Mouse (Mus musculus) embryo, embryonic 10.5 days (tissue): ENCODE measurements around the gene Usp30.

ENCODE experiments used
- DNase-seq: peaks from one replicate; pipeline ENCODE4 v3.0.0-alpha.2; 2015; ENCODE audit warnings: low spot score

The Usp30 gene

DNA sequence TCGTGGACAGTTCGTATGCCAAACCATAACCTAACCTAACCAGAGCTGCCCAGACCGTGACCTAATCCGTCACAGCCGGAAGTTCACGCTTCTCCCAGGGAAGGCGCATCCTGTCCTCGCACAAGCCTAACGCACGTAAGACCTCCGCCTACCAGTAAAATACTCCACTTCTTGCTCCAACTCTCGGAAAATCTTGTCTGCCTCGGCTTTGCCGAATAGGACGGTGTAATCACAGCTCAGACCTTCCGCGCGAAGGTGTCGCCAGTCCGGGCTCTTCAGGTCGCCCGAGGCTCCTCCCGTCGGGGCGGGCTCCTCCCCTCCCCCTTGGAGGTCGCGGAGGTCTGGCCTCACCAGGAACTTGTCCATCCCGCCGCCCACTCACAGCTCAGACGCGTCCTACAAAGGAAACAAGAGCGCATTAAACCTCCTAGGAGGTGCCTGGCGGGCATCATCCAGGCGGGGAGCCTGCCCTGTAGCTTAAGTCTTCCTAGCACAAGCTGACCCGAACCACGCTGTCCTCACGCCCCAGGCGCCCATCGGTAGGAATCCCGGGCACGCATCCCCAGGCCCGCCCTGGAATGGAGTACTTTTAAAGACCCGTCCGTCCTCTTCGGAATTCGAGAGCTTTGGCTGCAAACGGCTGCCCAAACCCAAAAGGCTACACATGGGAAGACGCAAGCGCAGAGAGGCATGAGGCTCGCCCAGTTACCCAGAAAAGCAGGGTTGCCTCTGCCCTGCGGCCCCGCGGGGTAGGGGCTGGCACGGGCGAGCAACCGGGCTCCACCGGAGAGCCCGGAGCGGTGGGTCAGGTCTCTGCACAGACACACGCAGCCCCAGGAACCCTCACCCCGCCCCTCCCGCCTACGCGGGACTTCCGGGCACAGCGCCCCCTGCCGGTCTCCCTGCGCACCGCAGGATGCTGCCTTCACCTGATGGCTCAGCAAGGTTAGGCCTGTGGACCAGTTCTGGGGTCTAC is 62.4 kb downstream of the Usp30 start, which contains the start of gene Alkbh2:
Gene Alkbh2 (minus strand): TSS at position 845 of the 976 bp plus-strand sequence.
- peak; percentile 90 for DNase-seq

GRCm38 (mm10) chr5:114129550-114130210 is 64.4 kb downstream of the Usp30 start:
- no peak for DNase-seq

DNA sequence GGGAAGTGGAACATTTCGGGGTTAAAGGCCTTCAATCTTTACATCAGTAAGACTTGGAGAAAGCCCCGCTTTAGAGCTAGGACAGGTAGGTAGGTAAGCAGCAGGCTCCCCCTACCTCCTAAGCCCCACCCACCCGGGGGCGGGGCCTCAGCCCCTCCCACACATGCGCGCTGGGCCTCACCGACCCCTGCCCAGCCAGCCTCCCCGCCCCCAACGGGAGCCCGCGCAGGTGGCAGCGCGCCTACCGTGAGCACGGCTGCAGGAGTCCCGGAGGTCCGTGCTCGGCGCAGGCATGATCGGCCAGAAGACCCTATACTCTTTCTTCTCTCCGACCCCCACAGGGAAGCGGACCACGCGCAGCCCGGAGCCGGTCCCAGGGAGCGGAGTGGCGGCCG is 64.9 kb downstream of the Usp30 start, which contains the start of gene Ung:
Gene Ung (plus strand): TSS at position 176 of the 395 bp plus-strand sequence.
- peak; percentile 80 for DNase-seq

GRCm38 (mm10) chr5:114130698-114131520 is 65.6 kb downstream of the Usp30 start:
- peak; percentile 95 for DNase-seq

DNA sequence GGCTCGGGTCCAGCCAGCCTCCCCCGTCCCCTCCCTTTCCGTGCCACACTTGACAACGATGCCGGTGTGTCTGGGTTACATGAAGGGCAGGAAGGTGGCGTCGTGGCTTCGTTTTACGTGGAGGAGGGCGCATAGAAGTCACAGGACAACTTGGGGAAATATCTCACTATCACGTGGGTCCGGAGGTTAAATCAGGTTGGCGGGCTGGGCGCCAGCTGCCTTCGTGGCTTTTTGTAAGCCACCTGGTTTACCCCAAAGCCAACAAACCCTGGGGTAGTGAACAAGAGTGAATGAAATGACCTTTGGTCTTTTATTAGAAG is 66.2 kb downstream of the Usp30 start:
- peak; percentile 40 for DNase-seq

DNA sequence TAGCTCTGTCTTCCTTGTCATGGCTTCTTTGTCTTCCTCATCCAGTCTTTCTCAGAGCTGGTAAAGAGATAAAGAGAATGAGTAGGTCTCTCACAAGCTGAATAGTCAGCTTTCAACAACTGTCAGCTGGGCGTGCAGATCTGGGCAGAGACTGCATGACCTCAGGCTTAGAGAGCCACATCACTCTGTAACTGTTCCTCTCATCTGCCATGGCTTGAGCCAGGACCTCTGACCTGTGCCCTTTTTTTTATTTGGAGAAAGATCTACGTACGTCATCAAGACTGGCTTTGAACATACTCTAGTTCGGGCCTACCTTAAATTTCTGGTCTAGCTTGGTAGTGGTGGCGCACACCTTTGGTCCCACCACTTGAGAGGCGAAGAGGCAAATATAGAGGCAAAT is 67.6 kb downstream of the Usp30 start:
- DNase-seq, result no peak

DNA sequence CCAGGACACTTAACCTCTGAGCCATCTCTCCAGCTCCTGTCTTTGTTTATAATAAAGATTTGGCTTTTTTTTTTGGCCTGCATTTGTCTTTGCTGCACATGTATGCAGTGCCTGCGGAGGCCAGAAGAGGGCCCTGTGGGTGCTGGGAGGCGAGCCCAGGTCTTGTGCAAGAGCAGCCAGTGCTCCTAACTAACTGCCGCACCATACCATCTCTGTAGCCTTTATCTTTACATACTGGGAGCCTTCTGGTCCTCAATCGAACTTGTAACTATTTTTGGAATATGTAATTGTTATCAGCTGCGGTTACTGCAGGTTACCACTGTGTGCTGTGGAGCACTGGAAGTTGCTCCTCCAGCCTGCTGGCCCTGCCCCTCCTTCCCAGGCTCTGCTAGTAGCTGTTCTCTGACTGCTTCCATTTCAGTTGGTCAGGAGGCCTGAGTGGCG is 68.9 kb downstream of the Usp30 start:
- DNase-seq, result peak; percentile 35

GRCm38 (mm10) chr5:114135516-114135915 is 70.3 kb downstream of the Usp30 start:
- no peak for DNase-seq

DNA sequence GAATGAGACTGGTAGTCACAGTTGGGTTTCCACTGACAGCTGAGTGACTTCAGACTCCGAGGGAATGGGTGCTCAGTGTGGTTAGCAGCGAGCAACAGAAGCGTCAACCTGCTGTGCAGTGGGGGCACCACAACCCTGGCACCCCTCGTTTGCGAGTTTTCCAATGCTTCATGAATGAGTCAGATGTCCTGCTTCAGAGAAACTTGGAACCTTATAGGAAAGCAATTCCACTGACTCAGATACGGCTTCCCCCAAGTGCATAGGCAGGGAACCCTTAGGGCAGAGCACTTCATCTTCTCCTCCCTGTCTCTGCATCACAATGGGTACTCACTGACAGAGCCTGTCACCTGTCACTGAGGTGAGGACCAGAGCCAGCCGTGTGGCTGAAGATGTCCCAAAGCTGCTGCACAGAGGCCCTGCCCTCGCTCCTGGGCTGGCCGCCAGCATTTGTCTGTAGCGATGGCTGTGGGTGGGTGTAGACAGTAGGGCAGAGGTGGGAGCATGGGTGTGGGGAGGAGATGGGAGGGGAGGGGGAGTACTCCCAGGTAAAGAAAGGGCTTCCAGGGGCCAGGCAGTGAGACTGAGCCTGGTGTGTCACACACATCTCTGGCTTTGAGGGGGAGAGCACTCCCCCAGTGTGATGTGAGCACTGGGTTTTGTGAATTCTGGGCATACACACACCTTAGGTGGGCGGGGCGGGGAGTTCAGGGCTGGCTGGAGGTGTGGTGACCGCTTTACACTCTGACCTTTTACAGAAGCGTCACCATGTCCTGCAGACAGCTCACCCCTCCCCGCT is 72.4 kb downstream of the Usp30 start:
- no peak for DNase-seq

- DNase-seq, result no peak
Observed at GRCm38 (mm10) chr5:114138277-114139164, 73.3 kb downstream of the Usp30 start.

- DNase-seq, result peak; percentile 32
Observed at GRCm38 (mm10) chr5:114139175-114139574, 73.9 kb downstream of the Usp30 start.

DNA sequence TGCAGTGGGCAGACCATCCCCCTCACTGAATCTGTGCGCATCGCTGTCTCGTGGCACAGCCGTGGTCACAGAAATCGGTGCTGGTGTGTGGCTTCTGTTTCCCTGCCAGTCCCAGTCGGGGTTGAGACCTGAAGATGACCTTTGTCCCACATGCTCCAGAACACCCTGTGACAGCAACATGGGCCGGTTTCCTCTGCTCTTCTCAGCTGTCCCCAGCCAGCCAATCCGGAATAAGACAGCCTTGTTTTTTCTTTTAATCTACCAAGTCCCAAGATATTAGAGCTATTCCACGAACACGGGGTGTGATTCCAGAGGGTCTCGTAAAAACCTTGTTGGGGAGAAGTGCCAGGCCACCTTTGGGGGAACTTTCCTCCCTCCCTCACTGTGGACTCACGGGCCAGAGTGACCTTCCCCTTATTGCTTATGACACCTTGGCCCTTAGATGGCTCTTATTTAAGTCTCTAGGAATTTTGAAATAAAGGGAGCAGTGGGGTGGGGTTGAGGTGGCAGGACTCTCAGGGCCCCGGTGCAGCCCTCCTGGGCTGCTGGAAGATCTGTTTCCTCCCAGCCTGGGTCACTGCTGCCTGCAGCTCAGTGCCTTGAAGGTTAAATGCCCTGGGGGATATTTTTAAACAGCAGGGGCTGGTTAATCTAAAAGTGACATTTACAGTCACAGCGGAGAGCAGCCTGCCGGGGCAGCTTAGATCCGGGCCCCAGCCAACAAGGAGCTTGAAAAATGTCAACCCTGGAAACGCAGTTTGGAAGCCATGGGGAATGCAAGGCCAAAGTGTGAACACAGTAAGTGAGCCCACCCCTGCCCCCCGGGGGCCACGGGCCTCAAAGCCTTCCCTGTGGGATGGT is 81.0 kb downstream of the Usp30 start, which contains the start of gene Acacb:
Gene Acacb (plus strand): TSS at position 508 of the 861 bp plus-strand sequence.
- DNase-seq, result peak; percentile 27

DNA sequence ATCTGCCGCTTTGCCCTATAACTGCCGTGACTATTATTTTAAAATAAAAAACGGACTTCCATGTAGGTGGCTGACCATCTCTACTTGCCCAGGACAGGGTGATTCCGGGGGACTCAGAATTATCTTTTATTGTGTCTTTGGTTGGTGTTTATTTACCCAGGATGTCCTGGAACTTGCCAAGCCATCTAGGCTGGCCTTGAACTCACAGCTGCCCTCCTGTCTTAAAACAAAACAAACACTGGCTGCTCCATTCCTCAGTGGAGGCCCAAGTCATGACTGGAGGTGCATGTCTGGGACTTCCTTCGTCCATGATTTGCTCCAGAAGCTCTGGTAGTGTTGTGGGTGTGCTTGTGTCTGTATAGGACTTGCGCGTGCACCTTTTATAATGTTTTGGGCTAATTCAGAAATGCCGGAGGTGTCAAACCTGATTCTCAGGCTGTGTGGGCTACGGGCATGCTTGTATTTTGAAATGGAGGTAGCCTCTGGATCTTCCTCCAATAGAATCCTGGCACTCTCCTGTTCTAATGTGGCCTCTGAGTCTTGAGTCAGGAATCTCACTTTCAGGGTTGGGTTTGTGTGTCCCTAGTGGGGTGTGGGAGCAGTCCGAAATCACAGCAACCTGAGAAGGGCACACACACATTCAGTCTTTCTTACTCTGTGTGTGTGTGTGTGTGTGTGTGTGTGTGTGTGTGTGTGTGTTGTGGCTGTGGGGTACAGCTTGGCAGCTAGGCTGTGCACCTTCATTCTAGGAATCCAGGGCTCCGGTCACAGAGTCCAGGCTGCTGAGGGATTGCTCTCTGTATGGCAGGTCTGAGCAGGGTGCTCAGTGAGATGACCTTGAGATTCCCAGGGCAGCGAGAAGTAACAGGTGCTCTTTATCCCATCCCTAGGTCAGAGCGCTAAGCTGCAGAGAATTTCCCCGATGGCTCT is 82.0 kb downstream of the Usp30 start:
- no peak for DNase-seq

GRCm38 (mm10) chr5:114152359-114153092 is 87.3 kb downstream of the Usp30 start:
- DNase-seq, result no peak

- DNase-seq, result peak; percentile 75
Observed at GRCm38 (mm10) chr5:114153490-114153889, 88.2 kb downstream of the Usp30 start.

- no peak for DNase-seq
Observed at GRCm38 (mm10) chr5:114154765-114155164, 89.5 kb downstream of the Usp30 start.
